Mouse (Mus musculus) heart, postnatal 0 days (tissue): ENCODE measurements around the gene Dohh.
A peak's percentile ranks its signal among the peaks of the same experiment; 100 is the strongest.

Experiments
- CTCF ChIP-seq: IDR thresholded peaks from 2 replicates; pipeline ENCODE4 v1.5.1; 2016; ENCODE audit warnings: antibody characterized with exemption, control low read depth, low read depth
- EP300 ChIP-seq: IDR thresholded peaks from 2 replicates; pipeline ENCODE4 v1.6.1; 2016; ENCODE audit warnings: antibody characterized with exemption, low read depth

GRCm38 (mm10) chr10:81416581-81417226, 32.5 kb downstream of the Dohh start:
- TF ChIP-seq CTCF (peak; percentile 47), EP300 (0 out of 2 replicates have a peak, but pooled peaks have one; percentile 60)
